Mouse (Mus musculus) brain, embryonic 14.5 days (tissue): ENCODE measurements around the gene Fktn.

ENCODE experiments used
- CTCF ChIP-seq: fragments of 200-500 bp; IDR thresholded peaks from 2 replicates; pipeline ENCODE4 v1.5.1; 2012; ENCODE audit warnings: inconsistent platforms, mild to moderate bottlenecking, moderate library complexity, borderline replicate concordance; ENCODE audit not compliant: insufficient read depth, insufficient read length; ENCODE audit errors: extremely low read depth
- POLR2A ChIP-seq: fragments of 200-500 bp; IDR thresholded peaks from 2 replicates; pipeline ENCODE4 v1.6.1; 2012; ENCODE audit warnings: mild to moderate bottlenecking, inconsistent platforms, borderline replicate concordance; ENCODE audit not compliant: poor library complexity, insufficient read depth, insufficient read length, severe bottlenecking; ENCODE audit errors: extremely low read depth

- TF ChIP-seq CTCF, result no peak
- TF ChIP-seq POLR2A, result no peak
Measured at GRCm38 (mm10) chr4:53757030-53757429, 43.2 kb downstream of the Fktn start.
